ENCODE assay signal across 31 mouse cellular contexts in genomic region chr1:88412013-88412412, GRCm38 (mm10). TPM values are rescaled to one million over a fixed set of nuclear protein-coding genes. Genes with fewer than 3 reads are reported as not detected.
DNase-seq lines count a peak whose midpoint lies in the region; ATAC-seq and TF ChIP-seq lines count a peak whose summit lies in the region.
"Had no signal": no experiment of that assay in that cellular context is flagged by ENCODE, and none has a peak within 500 bp of the region (broad histone marks: within the 10 kb centered on the region; RNA-seq: fewer than 3 reads in every experiment).

No protein-coding gene starts in this region.

- TF ChIP-seq CTCF in brain, embryonic 14.5 days (IDR thresholded peaks at IDR 0.05; ENCODE audit: borderline replicate concordance, extremely low read depth, insufficient read depth, insufficient read length): no peak

- H3K4me3 ChIP-seq in forebrain, embryonic 16.5 days (replicated peaks; ENCODE audit: low read length): no peak overlapping the region
- H3K4me3 ChIP-seq in forebrain, embryonic 14.5 days (ENCODE audit: low read depth, low read length): no peak overlapping the region
- no peak overlapping the region for H3K4me3 ChIP-seq in midbrain, embryonic 10.5 days
- no peak overlapping the region for H3K4me3 ChIP-seq in midbrain, embryonic 14.5 days (replicated peaks; ENCODE audit: low read depth, low read length)
- no peak overlapping the region for H3K4me3 ChIP-seq in neural tube, embryonic 15.5 days (replicated peaks)
- H3K4me3 ChIP-seq: heart, embryonic 10.5 days; heart, embryonic 15.5 days; intestine, embryonic 15.5 days; limb, embryonic 10.5 days; limb, embryonic 15.5 days; liver, embryonic 13.5 days; megakaryocyte, embryonic 14.5 days had no signal

- 0 out of 2 replicates have a peak overlapping the region, but pooled peaks have one; percentile 27 for H3K27ac ChIP-seq in forebrain, embryonic 16.5 days (ENCODE audit: low read length)
- no peak overlapping the region for H3K27ac ChIP-seq in forebrain, embryonic 14.5 days (ENCODE audit: low read depth, low read length)
- H3K27ac ChIP-seq in midbrain, embryonic 10.5 days (replicated peaks): peak overlapping the region; percentile 19; the same call in 1 of the 2 replicates
- H3K27ac ChIP-seq in midbrain, embryonic 14.5 days (replicated peaks; ENCODE audit: low read depth, low read length): no peak overlapping the region
- peak overlapping the region; percentile 39; the same call in 1 of the 2 replicates for H3K27ac ChIP-seq in neural tube, embryonic 15.5 days (replicated peaks)
- H3K27ac ChIP-seq: heart, embryonic 10.5 days; heart, embryonic 15.5 days; hindbrain, embryonic 14.5 days; intestine, embryonic 15.5 days; kidney, postnatal 0 days; limb, embryonic 10.5 days; limb, embryonic 15.5 days; liver, embryonic 13.5 days had no signal

- no peaks in the 10 kb centered on the region for H3K9me3 ChIP-seq in forebrain, embryonic 16.5 days (ENCODE audit: control insufficient read depth, low read length)
- no peaks in the 10 kb centered on the region for H3K9me3 ChIP-seq in forebrain, embryonic 14.5 days (replicated peaks; ENCODE audit: control insufficient read depth, low read length)
- no peaks in the 10 kb centered on the region for H3K9me3 ChIP-seq in midbrain, embryonic 10.5 days (replicated peaks)
- no peaks in the 10 kb centered on the region for H3K9me3 ChIP-seq in midbrain, embryonic 14.5 days (ENCODE audit: control insufficient read depth, low read length)
- H3K9me3 ChIP-seq in neural tube, embryonic 15.5 days (replicated peaks): no peaks in the 10 kb centered on the region
- H3K9me3 ChIP-seq: heart, embryonic 10.5 days; heart, embryonic 15.5 days; intestine, embryonic 15.5 days; limb, embryonic 10.5 days; limb, embryonic 15.5 days; liver, embryonic 13.5 days; megakaryocyte, embryonic 14.5 days had no signal

- H3K9ac ChIP-seq in forebrain, embryonic 16.5 days (replicated peaks; ENCODE audit: low read depth, low read length): no peak overlapping the region
- no peak overlapping the region for H3K9ac ChIP-seq in forebrain, embryonic 14.5 days (ENCODE audit: low read length)
- H3K9ac ChIP-seq in midbrain, embryonic 14.5 days (replicated peaks; ENCODE audit: low read length): no peak overlapping the region
- no peak overlapping the region for H3K9ac ChIP-seq in neural tube, embryonic 15.5 days (replicated peaks)
- H3K9ac ChIP-seq: heart, embryonic 15.5 days; hindbrain, embryonic 14.5 days; intestine, embryonic 15.5 days; limb, embryonic 15.5 days; liver, embryonic 13.5 days had no signal

- no peaks in the 10 kb centered on the region for H3K36me3 ChIP-seq in forebrain, embryonic 16.5 days (ENCODE audit: control insufficient read depth, insufficient read depth)
- no peaks in the 10 kb centered on the region for H3K36me3 ChIP-seq in forebrain, embryonic 14.5 days (ENCODE audit: control insufficient read depth, insufficient read depth, low read length)
- no peaks in the 10 kb centered on the region for H3K36me3 ChIP-seq in midbrain, embryonic 10.5 days
- no peaks in the 10 kb centered on the region for H3K36me3 ChIP-seq in midbrain, embryonic 14.5 days (ENCODE audit: control insufficient read depth, insufficient read depth, low read length)
- no peaks in the 10 kb centered on the region for H3K36me3 ChIP-seq in neural tube, embryonic 15.5 days
- H3K36me3 ChIP-seq: heart, embryonic 10.5 days; heart, embryonic 15.5 days; intestine, embryonic 15.5 days; limb, embryonic 10.5 days; limb, embryonic 15.5 days had no signal

- no peaks in the 10 kb centered on the region for H3K27me3 ChIP-seq in forebrain, embryonic 16.5 days (replicated peaks; ENCODE audit: control insufficient read depth, insufficient read depth, low read length)
- H3K27me3 ChIP-seq in forebrain, embryonic 14.5 days (replicated peaks; ENCODE audit: control insufficient read depth, insufficient read depth, low read length): no peaks in the 10 kb centered on the region
- no peaks in the 10 kb centered on the region for H3K27me3 ChIP-seq in midbrain, embryonic 10.5 days (ENCODE audit: low read depth, poor library complexity, severe bottlenecking)
- no peaks in the 10 kb centered on the region for H3K27me3 ChIP-seq in midbrain, embryonic 14.5 days (ENCODE audit: control insufficient read depth, insufficient read depth, low read length)
- H3K27me3 ChIP-seq in neural tube, embryonic 15.5 days (replicated peaks): no peaks in the 10 kb centered on the region
- H3K27me3 ChIP-seq: heart, embryonic 15.5 days; intestine, embryonic 15.5 days; limb, embryonic 15.5 days; liver, embryonic 13.5 days had no signal

- 29% methylated on average over 5 of the region's 5 CpGs for WGBS in forebrain, embryonic 16.5 days
- WGBS in forebrain, embryonic 14.5 days: 27% methylated on average over 5 of the region's 5 CpGs
- WGBS in midbrain, embryonic 10.5 days: 44% methylated on average over 5 of the region's 5 CpGs
- 33% methylated on average over 5 of the region's 5 CpGs for WGBS in midbrain, embryonic 14.5 days
- 43% methylated on average over 5 of the region's 5 CpGs for WGBS in neural tube, embryonic 15.5 days

- H3K4me1 ChIP-seq in forebrain, embryonic 16.5 days (replicated peaks; ENCODE audit: control insufficient read depth, insufficient read depth, low read length): peaks cover 7% of the 10 kb centered on the region
- H3K4me1 ChIP-seq in forebrain, embryonic 14.5 days (ENCODE audit: control insufficient read depth, insufficient read depth, low read length): no peaks in the 10 kb centered on the region
- H3K4me1 ChIP-seq in midbrain, embryonic 10.5 days: peaks cover 15% of the 10 kb centered on the region
- 0 out of 2 replicates have a peak, but pooled peaks cover 4% of the 10 kb centered on the region for H3K4me1 ChIP-seq in midbrain, embryonic 14.5 days (ENCODE audit: control insufficient read depth, insufficient read depth, low read length)
- H3K4me1 ChIP-seq in neural tube, embryonic 15.5 days: peaks cover 14% of the 10 kb centered on the region
- H3K4me1 ChIP-seq: heart, embryonic 10.5 days; heart, embryonic 15.5 days; limb, embryonic 15.5 days; megakaryocyte, embryonic 14.5 days had no signal

- ATAC-seq in forebrain, embryonic 16.5 days: peak; percentile 18; the same call in 1 of the 2 replicates
- no peak for ATAC-seq in forebrain, embryonic 14.5 days
- no peak for ATAC-seq in midbrain, embryonic 14.5 days (ENCODE audit: low FRiP score, low TSS enrichment)
- ATAC-seq in neural tube, embryonic 15.5 days (ENCODE audit: low FRiP score): peak; percentile 55; the same call in 1 of the 2 replicates
- ATAC-seq: activated CD4-positive, CD25-positive, alpha-beta regulatory T cell, adult 4 months; intestine, embryonic 15.5 days; lung, postnatal 0 days had no signal

- no peak for TF ChIP-seq POLR2A in brain, embryonic 14.5 days (IDR thresholded peaks at IDR 0.05; ENCODE audit: borderline replicate concordance, extremely low read depth, insufficient read depth, insufficient read length, poor library complexity, severe bottlenecking)

- no peak overlapping the region for H3K4me2 ChIP-seq in forebrain, embryonic 16.5 days (ENCODE audit: low read length)
- no peak overlapping the region for H3K4me2 ChIP-seq in forebrain, embryonic 14.5 days (ENCODE audit: low read length)
- no peak overlapping the region for H3K4me2 ChIP-seq in midbrain, embryonic 14.5 days (ENCODE audit: low read length)
- no peak overlapping the region for H3K4me2 ChIP-seq in neural tube, embryonic 15.5 days
- H3K4me2 ChIP-seq: heart, embryonic 15.5 days; hindbrain, embryonic 14.5 days; intestine, embryonic 15.5 days; limb, embryonic 15.5 days; liver, embryonic 13.5 days had no signal

- DNase-seq in forebrain, embryonic 14.5 days (ENCODE audit: low spot score): no peak
- peak; percentile 17 for DNase-seq in midbrain, embryonic 10.5 days (ENCODE audit: low spot score)
- DNase-seq in midbrain, embryonic 14.5 days: no peak
- DNase-seq in brain, embryonic 14.5 days (ENCODE audit: low read depth): peak; percentile 38
- DNase-seq in layer of hippocampus, adult 11-12 months (ENCODE audit: low spot score): no peak
- DNase-seq: adrenal gland, adult 2 months; cerebellum, adult 11-12 months; cerebellum, postnatal 10 days; gastrocnemius, postnatal 25 days; heart, adult 11 months; kidney, adult 2 months; kidney, postnatal 4 days; liver, embryonic 13.5 days; lung, adult 18-20 months; lung, postnatal 4 days; right cerebral cortex, adult 18-20 months; spleen, adult 18-20 months; thymus, postnatal 14 days had no signal

RNA-seq across cellular contexts. Expression of gene Spp2, which starts 5.3 kb away (rescaled TPM):
- 0.53 TPM in 1 of 2 replicates, not detected in the other for polyA plus RNA-seq in forebrain, embryonic 16.5 days (2015; fragmentation: Nextera tagmentation; extraction: Ambion mirVana)
- 0.32 and 0.38 TPM in 2 replicates for polyA plus RNA-seq in forebrain, embryonic 14.5 days (2014; fragmentation: Nextera tagmentation; extraction: Ambion mirVana)
- not detected in 2 replicates for polyA plus RNA-seq in midbrain, embryonic 10.5 days (2016; fragmentation: Nextera tagmentation; extraction: Ambion mirVana)
- polyA plus RNA-seq in midbrain, embryonic 14.5 days (2014; fragmentation: Nextera tagmentation; extraction: Ambion mirVana): 0.47 and 0.81 TPM in 2 replicates
- 0.42 and 0.54 TPM in 2 replicates for polyA plus RNA-seq in brain, embryonic 14.5 days (2012; rRNA removed)
- polyA plus RNA-seq in neural tube, embryonic 15.5 days (2015; fragmentation: Nextera tagmentation; extraction: Ambion mirVana): not detected in 2 replicates
- polyA plus RNA-seq: activated CD4-positive, CD25-positive, alpha-beta regulatory T cell, adult 4 months; limb, embryonic 10.5 days; lung, postnatal 0 days; urinary bladder, adult 2 months had no signal

Comparison
In these comparisons a context has a peak if more than half of its experiments do, and no peak if none do; other contexts are left out.
1. ATAC-seq: peak in forebrain, embryonic 16.5 days (single experiment) and neural tube, embryonic 15.5 days (single experiment); none in forebrain, embryonic 14.5 days (single experiment) and midbrain, embryonic 14.5 days (single experiment).
2. H3K27ac ChIP-seq: peak in forebrain, embryonic 16.5 days (single experiment), midbrain, embryonic 10.5 days (single experiment) and neural tube, embryonic 15.5 days (single experiment); none in forebrain, embryonic 14.5 days (single experiment) and midbrain, embryonic 14.5 days (single experiment).
3. DNase-seq: peak in midbrain, embryonic 10.5 days (single experiment) and brain, embryonic 14.5 days (single experiment); none in forebrain, embryonic 14.5 days (single experiment), midbrain, embryonic 14.5 days (single experiment) and layer of hippocampus, adult 11-12 months (single experiment).